Mouse (Mus musculus): ENCODE measurements around the gene Chchd6.

DNA sequence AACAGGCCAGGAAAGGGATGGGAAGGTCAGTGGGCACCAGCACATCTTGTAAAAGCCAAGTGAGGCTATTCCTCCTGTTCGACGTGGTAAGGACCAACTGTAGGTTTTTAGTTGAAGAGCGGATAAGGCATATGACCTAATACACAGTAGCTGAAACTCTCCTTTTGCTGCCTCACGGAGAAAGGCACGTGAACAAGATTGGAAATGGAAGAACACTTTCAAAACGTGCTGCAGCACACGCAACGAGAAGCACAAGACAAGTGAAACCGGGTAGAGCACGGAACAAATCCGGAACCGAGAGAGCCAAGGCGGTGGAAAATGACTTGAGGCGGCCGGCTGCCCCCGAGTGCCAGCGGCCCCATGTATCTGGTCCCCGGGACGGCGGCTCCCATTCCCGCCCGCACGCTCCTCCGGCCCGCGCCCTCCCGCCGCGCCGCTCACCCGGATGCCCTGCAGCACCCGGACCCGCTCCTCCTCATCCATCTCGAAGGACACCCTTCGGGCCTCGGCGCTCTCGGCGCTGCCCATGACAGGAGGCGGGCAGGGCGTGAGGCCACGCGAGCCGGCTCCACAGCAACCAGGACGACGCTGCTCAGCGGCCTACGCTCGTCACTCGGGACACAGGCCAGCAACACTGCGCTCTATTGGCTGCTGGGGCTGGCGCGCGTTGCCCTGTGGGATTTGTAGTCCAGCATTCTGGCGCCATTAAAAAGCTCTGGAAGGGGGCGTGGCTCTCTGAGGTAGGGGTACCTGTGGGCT lies at the start of gene Chchd6:
- no peak for TF ChIP-seq CTCF (IDR thresholded peaks at IDR 0.05; ENCODE audit: extremely low read depth, insufficient read length, insufficient replicate concordance, low read depth, low read length)
- TF ChIP-seq POLR2A (IDR thresholded peaks at IDR 0.05; ENCODE audit: low read depth, low read length) = no peak
